Mouse (Mus musculus): ENCODE data around the gene Dnmt3a.

Dnmt3a gene

GRCm38 (mm10) chr12:3884892-3885493, 79.2 kb downstream of the Dnmt3a start:
- DNase-seq: no peak

DNA sequence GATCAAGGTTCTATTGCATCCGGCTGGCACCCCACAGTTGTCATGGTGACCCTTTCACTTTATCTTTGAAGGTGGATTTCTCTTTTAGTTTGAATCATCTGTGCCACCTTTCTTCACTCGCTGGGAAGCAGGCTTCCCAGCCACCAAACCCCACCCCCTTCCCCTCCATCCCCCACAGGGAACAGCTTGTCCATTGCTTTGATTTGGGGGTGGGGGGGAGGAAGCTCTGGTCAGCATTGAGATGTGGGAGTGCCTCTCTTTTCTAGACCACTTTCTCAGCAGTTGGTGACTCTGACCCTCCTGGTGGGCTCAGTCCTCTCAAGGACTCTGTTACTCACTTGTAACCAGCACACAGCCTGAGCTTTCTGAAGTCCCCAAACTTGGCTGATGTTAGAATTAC, 80.8 kb downstream of the Dnmt3a start:
- no peak for DNase-seq

GRCm38 (mm10) chr12:3887515-3888325, 81.9 kb downstream of the Dnmt3a start:
- DNase-seq: peak in 1 of 2 experiments; percentile 72

- DNase-seq: peak in 1 of 2 experiments; percentile 61
These were observed 84.2 kb downstream of the Dnmt3a start for GRCm38 (mm10) chr12:3889875-3890635.

DNA sequence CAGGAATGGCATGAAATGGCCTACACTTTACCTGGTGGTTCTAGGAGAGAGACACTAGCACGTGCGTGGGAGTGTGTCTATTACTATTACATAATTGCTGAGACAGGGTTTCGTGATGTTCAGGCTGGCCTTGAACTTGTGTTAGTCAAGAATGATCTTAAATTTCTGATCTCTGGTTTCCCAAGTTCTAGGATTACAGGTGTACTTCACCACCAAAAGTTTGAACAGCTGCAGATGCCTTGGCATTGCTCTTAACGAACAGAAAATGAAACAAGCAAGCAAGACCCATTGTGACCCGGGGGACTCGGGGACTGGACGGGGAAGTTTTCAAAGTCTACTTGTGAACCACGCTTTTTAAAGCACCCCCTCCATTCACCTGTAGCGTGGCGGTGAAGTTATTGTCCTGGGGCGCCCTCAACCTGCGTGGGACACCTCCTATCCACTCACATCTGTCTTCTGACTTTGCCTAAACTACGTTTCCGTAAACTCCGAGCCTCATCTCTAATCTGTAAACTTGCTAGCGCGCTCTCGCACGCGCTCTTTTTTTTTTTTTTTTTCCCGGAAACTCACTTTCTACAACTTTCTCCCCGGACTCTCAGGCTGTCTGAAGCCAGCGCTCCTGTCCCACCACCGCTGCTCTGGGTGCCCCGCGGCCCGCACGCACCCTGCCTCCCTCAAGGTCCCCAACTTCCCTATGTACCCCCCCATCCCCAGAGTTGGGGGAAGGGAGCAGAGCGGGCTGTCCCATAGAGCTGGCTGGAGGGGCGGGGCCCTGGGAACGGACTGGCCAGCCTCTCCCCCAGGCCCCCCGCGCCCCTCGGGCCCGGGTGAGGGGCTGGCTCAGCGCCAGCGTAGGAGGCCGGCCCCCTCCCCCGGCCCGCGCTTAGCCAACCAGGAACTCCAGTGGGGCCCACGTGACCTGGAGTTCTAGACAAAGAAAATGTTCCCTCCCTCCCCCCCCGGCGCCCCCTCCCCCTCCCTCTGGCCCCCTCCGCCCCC, 85.2 kb downstream of the Dnmt3a start:
- peak in 1 of 2 experiments; percentile 53 for DNase-seq

DNA sequence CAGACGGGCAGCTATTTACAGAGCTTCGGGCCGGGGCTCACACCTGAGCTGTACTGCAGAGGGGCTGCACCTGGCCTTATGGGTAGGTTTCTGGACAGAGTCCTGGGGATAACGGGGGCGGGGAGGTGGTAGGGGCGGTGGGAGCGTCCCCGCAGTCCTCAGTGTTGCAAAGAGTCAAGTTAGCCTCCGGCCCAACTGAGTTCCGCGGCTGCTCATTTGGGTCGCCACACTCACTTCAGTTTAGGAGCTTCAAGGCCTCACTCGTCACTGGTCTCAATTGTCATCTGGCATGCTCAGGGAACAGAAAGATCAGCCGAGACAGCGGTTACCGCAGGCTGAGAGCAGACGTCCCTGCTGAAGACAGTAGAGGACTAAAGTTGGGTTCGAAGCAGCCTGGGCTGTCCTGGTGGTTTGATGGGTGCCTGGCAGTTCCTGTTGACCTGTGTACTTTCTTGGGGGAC, 86.0 kb downstream of the Dnmt3a start:
- no peak for DNase-seq

GRCm38 (mm10) chr12:3892240-3893059, 86.6 kb downstream of the Dnmt3a start:
- peak in 1 of 2 experiments; percentile 60 for DNase-seq

- DNase-seq: no peak
These were observed 87.5 kb downstream of the Dnmt3a start for GRCm38 (mm10) chr12:3893335-3893734.

GRCm38 (mm10) chr12:3894525-3894924, 88.7 kb downstream of the Dnmt3a start:
- no peak for DNase-seq

- DNase-seq: no peak
These were observed 91.3 kb downstream of the Dnmt3a start for GRCm38 (mm10) chr12:3897057-3897545.

DNA sequence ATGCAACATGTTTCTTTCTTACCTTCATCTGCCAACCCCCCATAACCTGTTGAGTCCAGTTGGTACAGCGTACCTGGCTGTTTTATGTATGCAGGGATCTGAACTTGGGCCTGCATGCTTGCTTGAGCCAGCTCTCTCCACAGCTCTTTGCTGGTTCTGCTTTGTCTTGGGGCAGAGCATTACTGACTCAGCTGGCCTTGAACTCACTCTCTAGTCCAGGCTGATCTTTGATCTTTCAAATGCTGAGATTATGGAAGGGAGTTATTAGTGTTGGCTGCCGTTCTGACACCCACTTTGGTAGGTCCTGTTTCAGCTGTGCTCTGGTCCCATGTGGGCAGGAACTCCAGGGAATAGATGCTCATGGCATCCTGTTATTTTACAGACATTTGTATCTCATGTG, 93.0 kb downstream of the Dnmt3a start:
- DNase-seq: no peak

DNA sequence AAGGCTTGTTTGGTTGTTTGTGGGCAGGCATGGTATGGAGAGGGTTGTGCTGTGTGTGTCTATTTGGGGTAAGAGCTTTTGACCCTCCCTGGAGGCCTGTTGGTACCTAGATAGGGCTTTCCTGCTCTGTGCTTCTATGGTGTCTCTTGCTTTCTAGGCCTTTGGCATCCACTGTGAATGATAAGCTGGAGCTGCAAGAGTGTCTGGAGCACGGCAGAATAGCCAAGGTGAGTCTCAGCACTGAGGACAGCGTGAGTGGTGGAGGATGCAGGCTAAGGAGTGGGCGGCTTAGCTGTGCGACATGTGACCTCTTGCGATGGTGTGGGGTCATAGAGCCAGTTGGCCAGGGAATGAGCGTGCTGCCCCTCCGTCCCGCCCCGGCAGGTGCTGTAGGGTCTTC, 99.6 kb downstream of the Dnmt3a start:
- no peak for DNase-seq

DNA sequence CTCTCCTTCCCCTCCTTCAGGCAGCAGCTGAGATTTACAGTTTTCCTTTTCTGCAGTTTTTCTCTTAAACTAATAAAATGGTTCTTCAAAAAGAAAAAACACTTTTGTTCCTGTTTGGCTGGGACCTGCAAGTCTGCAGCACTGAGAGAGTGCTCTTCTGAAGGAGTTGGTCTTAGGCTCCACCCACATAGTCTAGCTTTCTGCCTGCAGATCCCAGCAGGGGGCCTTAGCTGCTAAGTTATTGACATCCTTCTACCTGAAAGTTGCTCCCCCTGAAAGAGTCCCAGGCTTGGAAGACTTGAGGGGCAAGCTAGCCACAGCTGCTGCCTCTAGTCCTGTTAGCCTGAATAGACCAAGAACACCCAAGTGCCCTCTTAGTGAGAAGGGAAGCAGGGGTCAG, 100.5 kb downstream of the Dnmt3a start:
- no peak for DNase-seq

GRCm38 (mm10) chr12:3907008-3907407, 101.2 kb downstream of the Dnmt3a start:
- DNase-seq: no peak

- no peak for DNase-seq
These were observed 101.6 kb downstream of the Dnmt3a start for GRCm38 (mm10) chr12:3907418-3907817.

DNA sequence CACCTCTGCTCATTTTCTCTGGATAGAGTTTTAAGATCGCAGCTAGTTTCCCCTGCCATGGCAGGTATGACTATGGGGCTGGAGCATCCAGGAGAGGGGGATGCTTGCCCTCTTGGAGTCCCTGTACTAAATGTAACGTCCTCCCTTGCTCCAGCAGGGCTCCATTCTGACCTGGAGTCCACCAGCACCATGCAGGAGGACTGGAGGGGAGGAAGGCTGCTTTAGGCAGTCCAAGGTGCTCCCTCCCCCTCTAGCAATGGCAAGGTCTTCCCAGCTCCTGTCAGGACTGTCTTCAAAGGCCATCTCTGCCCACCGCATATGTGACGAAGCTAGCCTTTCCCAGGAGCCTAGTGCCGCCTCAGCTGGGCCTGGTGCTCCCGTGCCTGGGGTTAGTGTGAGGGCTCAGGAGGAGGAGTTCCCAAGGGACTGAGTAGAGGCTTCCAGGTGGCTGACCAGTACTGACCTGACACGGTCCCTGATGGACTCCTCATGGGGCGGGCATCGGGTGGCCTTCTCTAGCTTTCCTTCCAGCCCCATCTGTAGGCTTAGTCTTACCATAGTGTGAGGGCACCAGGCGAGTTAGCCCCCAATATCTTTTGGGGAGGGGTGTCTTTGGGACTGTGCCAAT, 104.8 kb downstream of the Dnmt3a start:
- DNase-seq: no peak

DNA sequence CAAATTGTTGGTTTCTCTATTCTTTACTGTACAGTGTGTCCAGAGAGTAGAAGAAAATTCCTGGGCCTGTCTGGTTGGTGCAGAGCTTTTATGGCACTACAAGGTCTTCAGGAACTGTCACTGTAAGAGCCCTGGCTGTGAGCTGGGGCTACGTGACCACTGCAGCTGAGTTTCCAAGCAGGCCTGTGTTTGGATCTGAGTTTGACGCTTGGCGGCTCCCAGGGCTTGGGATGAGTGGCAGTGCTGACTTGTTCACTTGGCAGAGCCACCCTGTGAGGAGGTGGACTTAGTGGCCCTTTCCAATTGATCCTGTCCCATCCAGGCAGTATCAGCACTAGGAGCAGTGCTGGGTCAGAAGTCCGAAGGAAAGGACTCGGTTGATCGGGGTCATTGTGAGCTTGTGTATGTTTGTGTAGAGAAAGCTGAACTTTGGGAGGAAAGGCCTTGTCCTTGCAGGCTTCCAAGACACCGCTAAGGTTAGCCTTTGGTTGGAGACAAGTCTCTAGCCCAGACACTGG, 106.1 kb downstream of the Dnmt3a start:
- no peak for DNase-seq

- peak; percentile 42 to 62 for DNase-seq
These were observed 110.0 kb downstream of the Dnmt3a start for GRCm38 (mm10) chr12:3915852-3916251.

DNA sequence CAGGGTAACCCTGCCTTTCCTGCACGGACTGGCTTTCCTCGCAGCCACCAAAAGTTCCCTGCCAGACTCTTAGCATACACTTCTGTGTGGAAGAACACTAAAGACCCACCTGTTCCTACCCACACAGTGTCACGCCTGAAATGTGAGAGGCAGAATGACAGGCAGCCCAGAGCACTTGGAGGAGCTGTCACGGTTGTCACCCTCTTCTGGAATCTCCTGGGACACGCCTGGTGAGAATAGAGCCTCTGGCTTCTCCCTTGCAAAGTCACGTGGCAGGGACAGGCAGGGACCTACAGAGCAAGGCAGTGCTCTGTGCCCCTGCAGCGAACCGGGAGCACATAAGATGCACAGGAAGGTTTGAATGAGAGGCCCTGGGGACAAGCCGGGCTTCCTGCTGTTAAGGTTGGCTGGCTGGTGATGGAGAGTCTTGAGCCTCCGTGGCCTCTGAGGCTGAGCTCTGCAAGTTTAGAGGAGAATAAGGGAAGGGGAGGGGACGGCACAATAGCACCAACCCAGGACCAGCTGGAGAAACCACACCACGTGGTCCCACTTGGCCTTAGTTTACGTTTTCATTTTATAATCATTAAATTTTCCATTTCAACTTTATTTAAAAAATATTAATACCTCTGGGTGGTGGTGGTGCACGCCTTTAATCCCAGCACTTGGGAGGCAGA, 112.0 kb downstream of the Dnmt3a start:
- DNase-seq: no peak

DNA sequence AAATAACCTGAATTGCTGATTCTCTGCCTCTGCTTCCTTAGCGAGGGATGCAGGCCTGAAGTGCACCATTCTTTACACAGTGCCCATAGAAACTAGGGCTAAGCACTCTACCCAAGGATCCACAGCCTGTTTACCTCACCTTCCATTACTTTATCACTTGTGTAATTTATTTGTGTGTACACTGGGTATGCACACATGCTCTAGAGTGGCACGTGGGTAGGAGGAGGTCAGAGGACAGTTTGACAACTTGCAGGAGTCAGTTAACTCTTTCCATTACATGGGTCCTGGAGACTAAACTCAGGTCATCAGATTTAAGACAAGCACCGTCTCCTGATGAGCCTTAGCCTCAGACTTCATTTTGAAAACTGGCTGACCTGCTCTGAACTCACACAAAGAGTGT, 112.8 kb downstream of the Dnmt3a start:
- DNase-seq: no peak

Data from kidney, postnatal 25 days (tissue).